Mouse (Mus musculus) skeletal muscle tissue, adult 2 months (tissue): ENCODE results near the gene Ccdc51.

ENCODE experiments used
- DNase-seq: peaks from one replicate; pipeline ENCODE4 v3.0.0-alpha.2; 2012; ENCODE audit warnings: low read depth, low spot score

The Ccdc51 gene

GRCm38 (mm10) chr9:109096856-109097255, 14.6 kb downstream of the Ccdc51 start:
- DNase-seq = no peak

DNA sequence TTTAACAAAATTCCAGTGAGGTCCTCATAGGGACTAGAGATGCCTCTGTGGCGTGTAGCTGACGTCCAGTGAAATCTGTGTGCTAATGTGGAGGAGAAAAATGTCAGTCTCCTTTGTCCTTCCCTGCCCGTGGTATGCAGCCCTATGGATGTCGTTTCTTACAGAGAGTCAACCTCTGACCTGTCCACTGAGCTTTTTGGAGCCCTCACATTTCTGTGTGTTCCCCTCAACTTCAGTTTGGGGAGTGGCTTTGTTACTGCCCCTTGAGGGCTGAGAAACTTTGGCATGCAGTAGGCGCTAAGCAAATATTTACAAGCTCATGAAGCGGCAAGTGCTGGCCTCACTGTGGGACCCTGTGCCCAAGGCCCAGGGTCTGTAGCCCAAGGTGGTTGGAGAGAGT, 15.0 kb downstream of the Ccdc51 start:
- DNase-seq = no peak

DNA sequence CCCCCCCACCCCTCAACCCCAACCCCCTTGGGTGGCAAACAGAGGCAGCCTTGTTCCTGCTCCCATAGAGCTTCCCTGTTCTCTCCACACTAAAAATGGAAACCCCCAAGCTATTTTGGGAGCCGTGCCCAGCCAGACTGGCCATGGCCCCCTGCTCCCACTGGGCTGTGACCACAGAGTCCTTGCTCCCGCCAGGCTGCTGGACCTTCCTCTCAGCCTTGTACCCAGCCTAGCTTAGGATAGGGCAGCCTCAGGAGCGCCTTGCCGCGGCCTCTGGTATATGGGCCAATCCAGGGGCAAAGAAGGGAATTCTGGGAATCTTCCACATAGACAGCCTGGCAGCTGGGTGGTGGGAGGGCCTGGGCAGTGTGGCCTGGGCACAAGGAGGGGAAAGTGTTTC, 15.5 kb downstream of the Ccdc51 start:
- no peak for DNase-seq

DNA sequence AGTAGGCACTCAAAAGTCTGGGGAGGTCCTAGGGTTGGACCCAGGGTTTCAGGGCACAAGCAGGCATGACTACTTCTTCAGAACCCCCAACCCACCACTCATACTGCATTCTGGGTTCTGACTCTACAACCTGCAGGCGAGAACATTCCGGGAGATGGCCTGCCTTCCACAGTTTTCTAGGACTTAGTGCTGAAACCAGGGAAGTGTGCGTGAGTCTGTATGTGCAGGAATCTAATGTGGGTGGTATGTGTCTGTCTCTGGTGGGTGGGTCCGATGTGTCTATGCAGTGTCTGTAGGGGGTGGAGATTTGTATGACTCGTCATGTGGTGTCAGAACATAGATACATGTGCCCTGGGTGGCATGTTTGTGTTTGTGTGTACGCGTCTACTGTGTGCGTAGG, 16.1 kb downstream of the Ccdc51 start:
- no peak for DNase-seq

DNA sequence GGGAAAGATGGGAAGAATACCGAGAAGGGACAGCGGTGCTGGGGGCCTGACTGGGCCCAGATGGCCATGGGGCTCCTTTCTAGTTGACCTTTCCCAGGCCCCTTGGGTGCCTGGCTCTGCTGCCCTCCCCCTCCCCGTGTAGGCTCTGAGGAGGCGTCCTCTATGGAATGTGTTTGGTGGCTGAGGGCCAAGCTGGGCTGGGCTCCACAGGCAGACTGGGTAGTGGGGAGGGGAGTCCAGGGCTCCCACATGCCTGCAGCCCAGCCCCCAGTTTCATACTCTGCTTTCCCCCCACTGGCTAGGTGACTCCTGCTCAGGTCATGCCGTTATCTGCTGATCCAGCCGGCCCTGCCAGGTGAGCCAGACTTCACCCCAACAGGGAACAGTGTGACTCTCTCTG, 16.7 kb downstream of the Ccdc51 start:
- DNase-seq = no peak

DNA sequence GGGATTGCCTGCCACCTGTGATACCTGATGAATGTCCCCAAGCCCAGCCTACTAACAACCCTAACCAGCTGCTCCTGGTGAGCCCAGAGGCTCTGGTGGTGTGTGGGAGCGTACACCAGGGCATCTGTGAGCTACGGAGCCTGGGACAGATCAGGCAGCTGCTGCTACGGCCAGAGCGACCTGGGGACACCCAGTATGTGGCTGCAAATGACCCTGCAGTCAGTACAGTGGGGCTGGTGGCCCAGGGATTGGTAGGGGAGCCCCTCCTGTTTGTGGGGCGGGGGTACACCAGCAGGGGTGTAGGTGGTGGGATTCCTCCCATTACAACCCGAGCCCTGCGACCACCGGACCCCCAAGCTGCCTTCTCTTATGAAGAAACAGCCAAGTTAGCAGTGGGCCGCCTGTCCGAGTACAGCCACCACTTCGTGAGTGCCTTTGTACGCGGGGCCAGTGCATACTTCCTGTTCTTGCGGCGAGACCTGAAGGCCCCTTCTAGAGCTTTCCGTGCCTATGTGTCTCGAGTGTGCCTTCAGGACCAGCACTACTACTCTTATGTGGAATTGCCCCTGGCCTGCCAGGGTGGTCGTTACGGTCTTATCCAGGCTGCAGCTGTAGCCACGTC, 18.1 kb downstream of the Ccdc51 start:
- DNase-seq = no peak

- DNase-seq = no peak
These were observed 19.7 kb downstream of the Ccdc51 start for GRCm38 (mm10) chr9:109101933-109102445.

- no peak for DNase-seq
These were observed 20.2 kb downstream of the Ccdc51 start for GRCm38 (mm10) chr9:109102541-109102940.

DNA sequence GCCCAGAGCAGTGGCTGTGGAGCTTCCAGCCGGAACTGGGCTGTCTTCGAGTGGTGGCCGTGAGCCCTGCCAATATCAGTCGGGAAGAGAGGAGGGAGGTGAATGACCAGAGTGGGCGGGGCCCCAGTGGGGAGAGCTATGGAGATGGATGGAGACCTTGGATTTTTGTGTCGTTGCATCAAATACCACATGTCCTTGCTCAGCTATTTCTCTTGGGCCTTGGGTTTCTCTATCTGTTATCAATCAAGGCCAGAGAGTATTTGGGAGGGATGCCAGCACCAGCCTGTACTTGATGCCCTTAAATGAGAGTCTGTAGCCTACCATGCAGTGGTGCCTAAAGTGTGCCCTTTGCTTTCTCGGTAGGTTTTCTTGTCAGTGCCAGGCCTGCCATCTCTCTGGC, 21.0 kb downstream of the Ccdc51 start:
- DNase-seq = no peak

GRCm38 (mm10) chr9:109104083-109104482, 21.8 kb downstream of the Ccdc51 start:
- no peak for DNase-seq

DNA sequence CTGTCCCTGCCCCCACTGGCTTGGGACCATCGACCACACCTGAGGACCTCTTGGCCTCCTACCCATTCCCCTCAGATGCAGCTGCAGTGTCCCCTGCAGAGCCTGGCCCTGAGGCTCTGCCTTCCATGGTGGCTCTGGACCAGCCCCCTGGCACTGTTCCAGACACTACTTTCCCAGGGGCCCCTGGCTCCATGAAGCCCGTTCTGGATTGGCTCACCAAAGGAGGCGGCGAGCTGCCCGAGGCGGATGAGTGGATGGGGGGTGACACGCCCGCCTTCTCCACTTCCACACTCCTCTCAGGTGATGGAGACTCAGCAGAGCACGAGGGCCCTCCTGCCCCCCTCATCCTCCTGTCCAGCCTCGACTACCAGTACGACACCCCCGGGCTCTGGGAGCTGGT, 22.7 kb downstream of the Ccdc51 start:
- DNase-seq = no peak

- no peak for DNase-seq
These were observed 23.4 kb downstream of the Ccdc51 start for GRCm38 (mm10) chr9:109105648-109106047.

GRCm38 (mm10) chr9:109107341-109107740, 25.0 kb downstream of the Ccdc51 start:
- DNase-seq = no peak

DNA sequence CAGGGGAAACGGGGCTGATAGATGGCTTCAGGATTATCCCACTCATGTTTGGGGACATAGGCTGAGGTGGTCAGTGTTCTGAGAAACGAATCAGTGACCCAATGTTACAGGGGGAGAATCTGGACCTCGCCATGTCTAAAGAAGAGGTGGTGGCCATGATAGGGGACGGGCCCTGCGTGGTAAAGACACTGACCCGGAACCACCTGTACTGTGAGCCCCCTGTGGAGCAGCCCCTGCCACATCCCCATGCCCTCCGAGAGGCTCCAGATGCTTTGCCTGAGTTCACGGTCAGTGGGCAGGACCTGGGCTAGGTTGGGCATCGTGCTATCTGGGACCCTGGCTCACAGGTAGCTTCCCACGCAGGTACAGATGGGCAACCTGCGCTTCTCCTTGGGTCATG, 27.9 kb downstream of the Ccdc51 start:
- DNase-seq = no peak

DNA sequence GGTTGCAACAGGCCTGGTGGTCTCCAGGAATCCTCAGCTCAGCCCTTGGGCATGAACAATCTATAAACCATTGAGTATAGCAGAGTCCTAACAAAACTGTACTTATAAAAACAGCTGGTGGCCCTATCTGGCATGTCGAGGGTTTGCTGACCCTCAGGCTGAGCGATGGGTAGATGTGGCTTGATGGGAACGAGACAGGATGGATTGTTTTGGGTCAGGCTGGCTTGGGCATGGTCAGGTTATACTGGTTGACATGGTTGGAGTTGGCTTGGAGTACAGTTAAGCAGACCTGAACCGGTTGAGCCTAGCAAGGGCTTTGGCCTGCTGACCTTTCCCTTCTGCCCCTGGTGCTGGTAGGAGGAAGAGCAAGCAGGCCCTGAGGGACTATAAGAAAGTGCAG, 28.8 kb downstream of the Ccdc51 start:
- DNase-seq = no peak

DNA sequence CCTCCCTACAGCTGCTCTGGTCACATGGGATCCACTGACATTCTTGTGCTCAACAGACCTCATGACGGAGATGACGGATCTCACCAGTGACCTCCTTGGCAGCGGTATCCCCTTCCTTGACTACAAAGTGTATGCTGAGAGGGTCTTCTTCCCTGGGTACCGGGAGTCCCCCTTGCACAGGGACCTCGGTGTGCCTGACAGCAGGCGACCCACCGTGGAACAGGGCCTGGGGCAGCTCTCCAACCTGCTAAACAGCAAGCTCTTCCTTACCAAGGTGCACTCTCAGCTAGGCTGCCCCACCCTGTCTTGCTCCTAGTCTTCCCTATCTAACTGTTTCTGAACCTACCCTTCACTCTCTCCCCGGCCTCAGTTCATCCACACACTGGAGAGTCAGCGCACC, 29.3 kb downstream of the Ccdc51 start:
- DNase-seq = no peak

- no peak for DNase-seq
These were observed 31.0 kb downstream of the Ccdc51 start for GRCm38 (mm10) chr9:109113331-109113730.

DNA sequence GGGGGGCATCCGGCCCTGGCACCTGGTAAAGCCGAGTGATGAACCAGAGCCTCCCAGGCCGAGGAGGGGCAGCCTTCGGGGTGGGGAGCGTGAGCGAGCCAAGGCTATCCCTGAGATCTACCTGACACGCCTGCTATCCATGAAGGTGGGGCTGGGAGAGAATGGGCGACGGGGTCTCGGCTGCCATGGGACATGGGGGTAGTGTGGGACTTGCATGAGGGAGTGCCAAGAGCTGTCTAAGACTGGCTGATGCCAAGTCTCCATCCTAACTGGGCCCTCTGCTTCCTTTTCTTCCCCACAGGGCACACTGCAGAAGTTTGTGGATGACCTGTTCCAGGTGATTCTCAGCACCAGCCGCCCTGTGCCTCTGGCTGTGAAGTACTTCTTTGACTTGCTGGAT, 32.0 kb downstream of the Ccdc51 start:
- no peak for DNase-seq

- no peak for DNase-seq
These were observed 32.6 kb downstream of the Ccdc51 start for GRCm38 (mm10) chr9:109114871-109115270.

DNA sequence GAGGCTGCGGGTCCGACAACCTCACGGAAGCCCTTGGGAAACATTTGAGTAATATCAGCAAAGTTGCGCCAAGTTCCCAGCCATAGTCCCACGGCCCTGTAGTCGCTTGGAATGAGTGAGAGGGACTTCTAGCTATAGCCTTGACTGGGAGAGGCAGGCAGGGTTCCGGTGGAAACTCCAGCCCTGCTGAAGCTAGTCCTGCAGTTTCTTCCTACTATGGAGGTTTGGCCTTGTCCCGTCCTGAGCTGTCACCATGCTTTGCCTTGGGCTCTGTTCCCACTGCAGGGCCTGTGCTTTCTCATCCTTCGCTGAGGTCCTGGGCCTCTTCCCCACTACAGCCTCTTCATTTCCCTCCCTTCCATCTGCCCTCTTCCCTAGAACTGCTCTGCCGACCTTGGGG, 33.9 kb downstream of the Ccdc51 start:
- DNase-seq = no peak

DNA sequence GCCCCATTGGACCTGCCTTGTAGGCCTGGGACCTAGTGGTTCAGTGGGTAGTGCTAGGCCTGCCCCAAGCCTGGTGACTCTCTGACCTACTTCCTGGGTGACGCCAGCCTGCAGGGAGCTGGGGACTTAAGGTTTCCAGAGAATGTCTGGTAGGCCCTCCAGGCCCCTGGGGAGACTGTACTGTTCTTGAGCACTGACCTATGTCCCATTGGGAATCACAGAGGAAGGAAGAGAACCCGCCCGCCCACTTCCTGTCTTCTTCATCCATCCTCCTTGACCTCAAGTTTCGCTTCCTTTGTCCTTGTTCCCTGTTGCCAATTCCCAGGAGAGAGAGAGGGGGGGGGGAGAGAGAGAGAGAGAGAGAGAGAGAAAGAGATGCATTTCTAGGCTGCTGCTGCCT, 35.8 kb downstream of the Ccdc51 start:
- DNase-seq = peak; percentile 43

DNA sequence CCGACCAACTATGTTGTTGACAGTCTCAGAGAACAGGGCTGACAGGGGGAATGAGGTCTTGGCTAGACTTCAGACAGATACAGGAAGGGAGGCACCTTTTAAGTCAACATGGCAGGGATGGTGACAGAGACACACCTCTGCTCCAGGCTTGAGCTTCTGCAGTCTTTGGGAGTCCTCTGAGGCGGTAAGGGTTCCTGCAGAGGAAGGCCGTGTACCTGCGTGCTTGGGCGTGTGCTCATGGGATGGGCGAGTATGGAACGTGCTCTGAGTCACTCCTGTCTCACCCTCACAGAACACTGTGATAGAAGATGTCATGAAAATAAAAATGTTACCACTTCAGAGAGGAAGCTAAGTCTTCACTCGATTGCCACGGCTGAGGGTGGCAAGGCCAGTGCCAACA, 37.3 kb downstream of the Ccdc51 start:
- no peak for DNase-seq

- no peak for DNase-seq
These were observed 38.7 kb downstream of the Ccdc51 start for GRCm38 (mm10) chr9:109120956-109121355.

DNA sequence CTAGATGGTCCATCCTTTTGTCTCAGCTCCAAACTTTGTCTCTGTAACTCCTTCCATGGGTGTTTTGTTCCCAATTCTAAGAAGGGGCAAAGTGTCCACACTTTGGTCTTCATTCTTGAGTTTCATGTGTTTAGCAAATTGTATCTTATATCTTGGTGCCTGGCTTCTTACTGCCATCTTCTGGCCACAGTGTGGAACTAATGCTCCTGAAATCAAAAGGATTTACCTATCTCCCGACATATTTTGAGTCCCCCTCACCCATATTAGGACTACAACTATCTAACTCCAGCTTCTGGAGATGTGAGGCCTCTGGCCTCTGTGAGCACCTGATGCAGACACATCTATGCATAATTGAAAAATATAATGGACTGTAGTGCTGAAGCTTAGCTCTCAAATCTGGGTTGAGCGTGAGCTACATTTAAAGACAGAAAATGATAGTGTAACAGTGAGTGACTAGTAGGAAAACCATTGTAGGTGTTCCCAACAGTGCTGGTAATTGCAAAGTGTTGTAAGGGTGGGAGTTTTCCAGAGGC, 40.3 kb downstream of the Ccdc51 start:
- no peak for DNase-seq
